Mouse (Mus musculus) liver, embryonic 14.5 days (tissue): ENCODE data around the gene Whrn. TPM values are rescaled to one million over a fixed set of nuclear protein-coding genes. Genes with fewer than 3 reads are reported as not detected.

Experiments used
- ATAC-seq: fragments of 200-750 bp; cut with Nextera tagmentation; 2 replicates; pipeline ENCODE4 v1.8.0; 2017; ENCODE audit warnings: moderate number of reproducible peaks, mild to moderate bottlenecking, moderate library complexity; ENCODE audit not compliant: insufficient read depth
- DNase-seq, 3 experiments: peaks; one replicate each; pipeline ENCODE4 v3.0.0-alpha.2; 2012 to 2013; ENCODE audit warnings: low read depth in 3 of 3, low spot score in 3 of 3
- H3K27ac ChIP-seq: fragments of 300-500 bp; sonication (generic); 2 replicates; pipeline ENCODE4 v1.5.1; 2014; ENCODE audit warnings: moderate library complexity, mild to moderate bottlenecking, control low read depth, inconsistent platforms
- H3K27me3 ChIP-seq: fragments of 300-500 bp; sonication (generic); 2 replicates; pipeline ENCODE4 v1.6.1; 2014; ENCODE audit warnings: mild to moderate bottlenecking, low read length, moderate library complexity; ENCODE audit not compliant: control insufficient read depth, insufficient read depth
- H3K36me3 ChIP-seq: fragments of 300-500 bp; sonication (generic); replicated peaks from 2 replicates; pipeline ENCODE4 v1.6.1; 2014; ENCODE audit warnings: low read depth; ENCODE audit not compliant: control insufficient read depth, insufficient read depth
- H3K4me1 ChIP-seq, 2 experiments: fragments of 200-500 bp in 1 of 2; fragments of 300-500 bp in 1 of 2; sonication (generic) in 1 of 2; replicated peaks; 2 replicates each; pipeline ENCODE4 v1.6.1; 2012 to 2014; ENCODE audit warnings: antibody characterized with exemption in 1 of 2, inconsistent platforms in 1 of 2, low read length in 1 of 2; ENCODE audit not compliant: control insufficient read depth in 2 of 2, insufficient read depth in 2 of 2
- H3K4me2 ChIP-seq: fragments of 300-500 bp; sonication (generic); 2 replicates; pipeline ENCODE4 v1.6.1; 2014; ENCODE audit warnings: low read depth, mild to moderate bottlenecking, control low read depth, moderate library complexity
- H3K4me3 ChIP-seq, 2 experiments: fragments of 200-500 bp in 1 of 2; fragments of 300-500 bp in 1 of 2; sonication (generic) in 1 of 2; 2 replicates each; pipeline ENCODE4 v1.5.1; 2012 to 2014; ENCODE audit warnings: low read depth in 2 of 2, low read length in 2 of 2, mild to moderate bottlenecking in 2 of 2, control low read depth in 1 of 2, inconsistent platforms in 1 of 2, moderate library complexity in 1 of 2; ENCODE audit not compliant: insufficient read depth in 1 of 2
- H3K9ac ChIP-seq: fragments of 300-500 bp; sonication (generic); replicated peaks from 2 replicates; pipeline ENCODE4 v1.6.1; 2014; ENCODE audit warnings: mild to moderate bottlenecking, control low read depth, moderate library complexity
- H3K9me3 ChIP-seq: fragments of 300-500 bp; sonication (generic); 2 replicates; pipeline ENCODE4 v1.6.1; 2016; ENCODE audit warnings: low read length, mixed read lengths; ENCODE audit not compliant: control insufficient read depth
- CTCF ChIP-seq: IDR thresholded peaks from 2 replicates; pipeline ENCODE4 v1.5.1; 2016; ENCODE audit warnings: antibody characterized with exemption, low read depth, control low read depth
- EP300 ChIP-seq: IDR thresholded peaks from 2 replicates; pipeline ENCODE4 v1.6.1; 2016; ENCODE audit warnings: antibody characterized with exemption, low read depth
- WGBS: fragments of 180-500 bp; shearing (Covaris S2); extraction: QIAGEN DNeasy Blood & Tissue Kit; methylation state at CpG from one replicate; pipeline ENCODE4 v1.1.7; 2014; ENCODE audit not compliant: insufficient replicate concordance; 5-methylcytosine and 5-hydroxymethylcytosine counted together
- polyA plus RNA-seq, 2 experiments: library from polyadenylated mRNA; depleted of rRNA in 1 of 2; stranded (reverse) in 1 of 2; unstranded in 1 of 2; fragments of >200 nt; fragmentation: Nextera tagmentation in 1 of 2; extraction: Ambion mirVana in 1 of 2; gene quantifications; 2 replicates each; pipeline versions ENCODE4 v1.2.1 to v1.2.3; 2012 to 2014

Whrn gene
- polyA plus RNA-seq, 2 experiments, result 0.29 to 0.61 TPM

DNA sequence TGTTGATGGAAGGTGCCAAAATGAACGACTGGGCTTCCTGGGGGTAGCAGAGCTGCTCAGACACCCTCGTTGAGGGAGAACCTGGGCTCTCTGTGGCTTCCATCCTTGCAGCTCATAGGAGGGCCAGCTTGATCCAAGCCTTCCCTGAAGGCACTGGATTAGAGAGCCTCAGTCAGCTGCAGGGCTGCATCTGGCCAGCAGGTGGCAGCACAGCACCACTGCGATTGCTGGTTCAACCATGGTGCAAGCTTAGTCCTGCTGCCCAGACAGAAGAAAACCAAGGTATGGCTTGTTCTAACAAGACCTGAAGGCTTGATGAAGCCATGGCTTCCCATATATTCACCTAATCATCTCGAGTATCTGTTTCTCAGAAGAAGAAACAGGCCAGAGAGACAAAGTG is 127.2 kb downstream of the Whrn start:
- Histone ChIP-seq H3K4me1 (peaks cover 17 to 20% of the 10 kb centered on the region in 2 experiments), H3K9me3 (no peaks in the 10 kb centered on the region), H3K9ac (no peak overlapping the region), H3K27me3 (no peaks in the 10 kb centered on the region), H3K27ac (no peak overlapping the region), H3K36me3 (no peaks in the 10 kb centered on the region), H3K4me2 (no peak overlapping the region), H3K4me3 (no peak overlapping the region)
- 5% methylated on average over 4 of the region's 4 CpGs for WGBS
- ATAC-seq (no peak; the same call in 1 of the 2 replicates), DNase-seq (peak in 2 of 3 experiments; percentile 37 to 47)
- no peak for TF ChIP-seq EP300
- peak; percentile 100 for TF ChIP-seq CTCF

Other genes with a start within 250 kb of the Whrn start
- not detected in 2 replicates for gene Orm1, start 151.4 kb downstream of the Whrn start, polyA plus RNA-seq (2012; rRNA removed)
- gene Orm1, start 151.4 kb downstream of the Whrn start, polyA plus RNA-seq (2014; fragmentation: Nextera tagmentation; extraction: Ambion mirVana), result not detected in 2 replicates
- gene Orm3, start 139.8 kb downstream of the Whrn start, polyA plus RNA-seq (2012; rRNA removed), result not detected in 2 replicates
- gene Orm3, start 139.8 kb downstream of the Whrn start, polyA plus RNA-seq (2014; fragmentation: Nextera tagmentation; extraction: Ambion mirVana), result not detected in 2 replicates
- not detected in 2 replicates for gene Orm2, start 133.5 kb downstream of the Whrn start, polyA plus RNA-seq (2012; rRNA removed)
- not detected in 2 replicates for gene Orm2, start 133.5 kb downstream of the Whrn start, polyA plus RNA-seq (2014; fragmentation: Nextera tagmentation; extraction: Ambion mirVana)
- gene Akna, start 92.6 kb downstream of the Whrn start, polyA plus RNA-seq (2012; rRNA removed), result 2.2 TPM in 2 replicates
- gene Akna, start 92.6 kb downstream of the Whrn start, polyA plus RNA-seq (2014; fragmentation: Nextera tagmentation; extraction: Ambion mirVana), result 2.4 and 2.8 TPM in 2 replicates
- 27.1 and 42.6 TPM in 2 replicates for gene Atp6v1g1, start 48.8 kb upstream of the Whrn start, polyA plus RNA-seq (2012; rRNA removed)
- gene Atp6v1g1, start 48.8 kb upstream of the Whrn start, polyA plus RNA-seq (2014; fragmentation: Nextera tagmentation; extraction: Ambion mirVana), result 117 and 119 TPM in 2 replicates
- 3.5 and 5.1 TPM in 2 replicates for gene Tmem268, start 62.8 kb upstream of the Whrn start, polyA plus RNA-seq (2012; rRNA removed)
- gene Tmem268, start 62.8 kb upstream of the Whrn start, polyA plus RNA-seq (2014; fragmentation: Nextera tagmentation; extraction: Ambion mirVana), result 7.8 and 7.9 TPM in 2 replicates
- not detected in 2 replicates for gene Gm11213, start 109.3 kb upstream of the Whrn start, polyA plus RNA-seq (2012; rRNA removed)
- gene Gm11213, start 109.3 kb upstream of the Whrn start, polyA plus RNA-seq (2014; fragmentation: Nextera tagmentation; extraction: Ambion mirVana), result not detected in 2 replicates
- not detected in 2 replicates for gene Tex48, start 126.4 kb upstream of the Whrn start, polyA plus RNA-seq (2012; rRNA removed)
- gene Tex48, start 126.4 kb upstream of the Whrn start, polyA plus RNA-seq (2014; fragmentation: Nextera tagmentation; extraction: Ambion mirVana), result not detected in 2 replicates
- gene Gm11214, start 167.4 kb upstream of the Whrn start, polyA plus RNA-seq (2012; rRNA removed), result not detected in 2 replicates
- gene Gm11214, start 167.4 kb upstream of the Whrn start, polyA plus RNA-seq (2014; fragmentation: Nextera tagmentation; extraction: Ambion mirVana), result not detected in 2 replicates
- gene Tnfsf15, start 249.1 kb upstream of the Whrn start, polyA plus RNA-seq (2012; rRNA removed), result 0.02 TPM in 1 of 2 replicates, not detected in the other
- 0.04 and 0.08 TPM in 2 replicates for gene Tnfsf15, start 249.1 kb upstream of the Whrn start, polyA plus RNA-seq (2014; fragmentation: Nextera tagmentation; extraction: Ambion mirVana)